Mouse (Mus musculus) heart, postnatal 0 days (tissue): ENCODE data around the gene Col4a1.

Experiments used
- CTCF ChIP-seq: IDR thresholded peaks from 2 replicates; pipeline ENCODE4 v1.5.1; 2016; ENCODE audit warnings: antibody characterized with exemption, control low read depth, low read depth
- EP300 ChIP-seq: IDR thresholded peaks from 2 replicates; pipeline ENCODE4 v1.6.1; 2016; ENCODE audit warnings: antibody characterized with exemption, low read depth

GRCm38 (mm10) chr8:11356776-11357175, 44.1 kb upstream of the Col4a1 start:
- TF ChIP-seq CTCF, result no peak
- no peak for TF ChIP-seq EP300
